Mouse (Mus musculus): ENCODE measurements around the gene Nusap1. TPM values are rescaled to one million over a fixed set of nuclear protein-coding genes. Genes with fewer than 3 reads are reported as not detected.
A peak's percentile ranks its signal among the peaks of the same experiment; 100 is the strongest.
"Not testable (repeated sequence)": the region's sequence is repeated elsewhere in the genome, so short reads cannot be mapped to it uniquely, and the experiment has no call there.

Nusap1 gene
- total RNA-seq, 2 experiments from 2014 or later, result 358 to 409 TPM

DNA sequence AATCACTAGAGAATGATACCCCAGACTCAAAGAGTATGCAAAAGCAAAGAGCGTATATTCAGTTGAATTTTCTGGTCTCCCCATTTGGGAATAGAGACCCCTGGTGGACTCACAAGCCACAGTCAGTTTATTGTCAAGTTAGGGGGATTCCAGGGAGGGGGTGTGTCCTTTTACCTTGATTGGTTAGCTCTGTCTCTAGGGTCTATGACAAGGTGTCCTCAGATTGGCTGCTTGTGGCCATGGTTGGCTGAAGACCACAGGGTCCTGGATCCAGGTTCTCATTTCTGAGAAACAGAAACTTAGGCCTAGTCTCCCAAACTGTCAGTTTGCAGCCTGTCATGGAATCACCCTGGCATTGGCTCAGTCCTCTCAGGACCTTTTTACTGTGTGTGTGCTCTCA is 18.7 kb downstream of the Nusap1 start:
- ATAC-seq (replicated peaks; ENCODE audit: low FRiP score, poor library complexity, severe bottlenecking), result no peak

DNA sequence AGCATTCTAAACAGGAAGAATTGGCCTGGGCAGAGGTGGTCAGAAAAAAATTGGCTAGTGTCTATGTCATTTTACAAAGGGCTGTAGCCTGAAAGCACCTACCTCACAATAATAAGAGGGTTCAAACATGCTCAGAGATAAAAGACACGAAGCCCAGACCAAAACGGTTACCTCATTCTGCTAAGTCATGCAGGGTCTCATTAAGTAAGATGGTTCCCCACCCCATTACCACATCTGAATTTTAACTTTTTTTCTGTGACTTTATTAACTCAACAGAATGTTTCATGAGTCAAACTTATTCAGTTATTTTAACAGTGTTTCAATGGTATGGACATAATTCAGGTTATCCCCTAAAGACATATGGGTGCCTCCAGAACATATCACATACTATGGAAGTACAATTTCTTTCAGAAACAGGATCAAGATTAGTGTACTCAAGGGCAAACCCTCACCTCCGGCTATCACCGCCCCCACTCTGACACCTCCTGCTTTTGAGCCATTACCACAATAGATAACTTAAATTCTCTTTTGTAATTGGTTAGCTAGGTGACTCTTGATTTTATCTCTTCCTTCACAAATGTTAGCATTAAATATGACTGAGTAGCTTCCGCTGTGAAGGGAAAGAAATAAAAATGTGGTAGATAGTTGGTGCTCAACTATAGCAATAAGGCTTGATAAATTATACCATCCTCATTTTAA is 23.3 kb downstream of the Nusap1 start:
- no peak for ATAC-seq (replicated peaks; ENCODE audit: low FRiP score, poor library complexity, severe bottlenecking)

DNA sequence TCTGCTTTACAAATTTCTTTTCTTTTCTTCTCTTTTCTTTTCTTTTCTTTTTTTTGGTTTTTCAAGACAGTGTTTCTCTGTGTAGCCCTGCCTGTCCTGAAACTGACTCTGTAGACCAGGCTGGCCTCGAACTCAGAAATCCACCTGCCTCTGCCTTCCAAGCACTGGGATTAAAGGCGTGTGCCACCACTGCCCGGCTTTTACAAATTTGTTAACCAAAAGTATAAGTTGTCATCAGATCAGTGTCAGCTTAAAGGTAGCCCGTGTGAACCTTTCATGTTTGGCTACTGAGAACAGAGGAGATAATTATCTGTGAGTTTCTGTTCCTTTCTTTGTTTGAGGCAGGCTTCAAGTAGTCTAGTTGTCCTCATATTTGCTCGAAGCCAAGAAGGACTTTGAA is 26.2 kb downstream of the Nusap1 start:
- no peak for ATAC-seq (replicated peaks; ENCODE audit: low FRiP score, poor library complexity, severe bottlenecking)

- peak; percentile 96 for ATAC-seq (replicated peaks; ENCODE audit: low FRiP score, poor library complexity, severe bottlenecking)
Measured at GRCm38 (mm10) chr2:119662220-119663182, 44.4 kb downstream of the Nusap1 start, which contains the start of gene Ndufaf1. Gene Ndufaf1, minus strand, starts transcription at chr2:119662827.

DNA sequence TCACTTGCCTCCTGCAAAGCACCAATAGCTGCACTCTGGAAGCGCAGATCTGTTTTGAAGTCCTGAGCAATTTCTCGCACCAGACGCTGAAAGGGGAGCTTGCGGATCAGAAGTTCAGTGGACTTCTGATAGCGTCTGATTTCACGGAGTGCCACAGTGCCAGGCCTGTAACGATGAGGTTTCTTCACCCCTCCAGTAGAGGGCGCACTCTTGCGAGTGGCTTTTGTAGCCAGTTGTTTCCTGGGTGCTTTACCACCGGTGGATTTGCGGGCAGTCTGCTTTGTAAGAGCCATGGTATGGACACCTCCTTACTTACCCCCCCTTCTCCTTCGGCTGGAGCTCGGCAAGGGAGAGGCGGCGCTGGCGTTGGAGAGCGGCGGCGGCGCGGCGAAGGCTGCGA is 47.6 kb downstream of the Nusap1 start:
- ATAC-seq (replicated peaks; ENCODE audit: low FRiP score, poor library complexity, severe bottlenecking), result not testable (repeated sequence)

DNA sequence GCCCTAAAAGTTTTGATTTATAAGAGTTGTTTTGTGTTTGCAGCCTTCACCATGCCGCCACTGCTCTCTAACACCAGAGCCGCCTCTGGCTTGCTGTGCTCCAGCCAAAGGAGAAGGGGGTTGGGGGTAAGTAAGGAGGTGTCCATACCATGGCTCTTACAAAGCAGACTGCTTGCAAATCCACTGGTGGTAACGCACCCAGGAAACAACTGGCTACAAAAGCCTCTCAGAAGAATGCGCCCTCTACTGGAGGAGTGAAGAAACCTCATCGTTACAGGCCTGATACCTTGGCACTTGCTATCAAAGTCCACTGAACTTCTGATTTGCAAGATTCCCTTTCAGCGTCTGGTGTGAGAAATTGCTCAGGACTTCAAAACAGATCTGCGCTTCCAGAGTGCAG is 50.9 kb downstream of the Nusap1 start:
- ATAC-seq (replicated peaks; ENCODE audit: low FRiP score, poor library complexity, severe bottlenecking), result peak; percentile 67

DNA sequence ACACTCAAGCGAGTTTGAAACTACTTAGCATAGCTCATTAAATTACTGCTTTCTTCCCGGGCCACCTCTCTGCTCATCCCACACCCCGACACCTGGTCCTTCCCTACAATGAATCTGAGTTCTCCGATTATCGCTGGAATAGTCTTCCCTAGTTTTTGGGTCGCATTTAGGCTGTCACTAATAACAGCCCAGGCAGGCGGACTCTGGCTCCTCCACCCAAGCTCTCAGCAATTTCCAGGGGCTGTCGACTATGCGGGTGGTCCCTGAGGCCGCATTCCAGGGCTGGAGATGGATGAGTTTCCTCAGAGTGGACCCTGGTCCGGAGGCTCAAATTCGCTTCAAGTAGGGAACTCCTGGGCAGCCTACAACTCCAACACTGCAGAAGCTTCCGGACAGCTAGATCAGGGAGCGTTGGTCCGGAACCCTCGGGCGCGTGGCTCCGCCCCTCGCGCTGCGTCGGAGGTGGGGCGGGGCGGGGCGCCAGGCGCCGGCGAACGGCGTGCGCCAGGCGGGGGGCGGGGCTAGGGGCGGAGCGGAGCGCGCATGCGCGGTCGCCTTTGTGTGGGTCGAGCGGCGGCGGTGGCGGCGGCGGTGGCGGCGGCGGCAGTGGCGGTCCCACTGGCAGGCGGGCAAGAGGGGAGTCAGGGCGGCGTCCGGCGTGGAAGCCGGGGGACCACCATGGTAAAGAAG is 56.6 kb downstream of the Nusap1 start, which contains the start of gene Rtf1:
Rtf1 (plus strand) TSS at position 544 of the 690 bp plus-strand sequence.
- ATAC-seq (replicated peaks; ENCODE audit: low FRiP score, poor library complexity, severe bottlenecking), result peak; percentile 94

- peak; percentile 58 for ATAC-seq (replicated peaks; ENCODE audit: low FRiP score, poor library complexity, severe bottlenecking)
Measured at GRCm38 (mm10) chr2:119675215-119675784, 57.2 kb downstream of the Nusap1 start.

GRCm38 (mm10) chr2:119675831-119676230 is 57.7 kb downstream of the Nusap1 start:
- 0 out of 2 replicates have a peak, but pooled peaks have one; percentile 4 for ATAC-seq (replicated peaks; ENCODE audit: low FRiP score, poor library complexity, severe bottlenecking)

- no peak for ATAC-seq (replicated peaks; ENCODE audit: low FRiP score, poor library complexity, severe bottlenecking)
Measured at GRCm38 (mm10) chr2:119683706-119684105, 65.6 kb downstream of the Nusap1 start.

DNA sequence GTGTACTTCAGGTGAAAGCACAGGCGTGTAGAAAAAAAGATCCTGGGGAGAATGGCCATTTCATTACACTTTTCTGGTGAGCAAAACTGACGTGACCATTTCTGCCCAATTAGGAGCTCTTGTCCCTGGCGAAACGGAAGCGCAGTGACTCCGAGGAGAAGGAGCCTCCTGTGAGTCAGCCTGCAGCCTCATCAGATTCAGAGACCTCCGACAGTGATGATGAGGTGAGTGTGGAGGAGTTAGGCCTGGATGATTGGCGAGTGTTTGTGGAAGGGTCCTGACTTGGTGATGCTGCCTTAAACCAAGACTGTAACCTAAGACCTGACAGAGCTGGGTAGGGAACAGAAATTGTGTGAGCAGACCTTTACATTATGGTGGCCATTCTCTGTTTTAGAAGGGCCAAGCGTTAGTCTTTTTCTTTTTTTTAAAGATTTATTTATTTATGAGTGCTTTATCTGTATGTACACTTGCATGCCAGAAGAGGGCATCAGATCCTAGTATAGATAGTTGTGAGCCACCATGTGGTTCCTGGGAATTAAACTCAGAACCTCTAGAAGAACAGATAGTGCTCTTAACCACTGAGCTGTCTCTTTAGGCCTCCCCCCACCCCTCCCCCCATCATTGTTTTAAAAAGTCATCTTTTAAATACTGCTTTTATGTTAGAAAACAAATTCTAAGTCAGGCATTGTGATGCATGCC is 74.1 kb downstream of the Nusap1 start:
- no peak for ATAC-seq (replicated peaks; ENCODE audit: low FRiP score, poor library complexity, severe bottlenecking)

- no peak for ATAC-seq (replicated peaks; ENCODE audit: low FRiP score, poor library complexity, severe bottlenecking)
Measured at GRCm38 (mm10) chr2:119694826-119695225, 76.7 kb downstream of the Nusap1 start.

- ATAC-seq (replicated peaks; ENCODE audit: low FRiP score, poor library complexity, severe bottlenecking), result no peak
Measured at GRCm38 (mm10) chr2:119696111-119696510, 78.0 kb downstream of the Nusap1 start.

DNA sequence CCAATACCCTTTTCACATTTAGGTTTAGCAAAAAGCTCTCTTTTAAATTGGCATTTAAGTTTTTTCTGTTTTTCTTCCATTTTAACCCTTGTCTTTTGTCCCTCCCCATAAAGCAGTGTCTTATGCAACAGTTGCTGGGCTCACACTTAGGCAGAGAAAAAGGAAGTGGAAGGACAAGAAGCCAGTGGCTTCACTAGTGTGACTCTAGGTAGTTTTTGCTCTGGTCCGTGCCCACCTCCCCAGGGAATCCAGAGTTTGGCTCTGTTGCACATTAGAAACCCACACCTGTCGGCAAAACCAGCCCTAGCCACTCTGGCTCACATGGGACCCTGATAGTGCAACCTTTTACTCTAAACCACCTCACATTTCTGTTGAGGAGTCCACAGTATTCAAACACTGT is 80.4 kb downstream of the Nusap1 start:
- no peak for ATAC-seq (replicated peaks; ENCODE audit: low FRiP score, poor library complexity, severe bottlenecking)

DNA sequence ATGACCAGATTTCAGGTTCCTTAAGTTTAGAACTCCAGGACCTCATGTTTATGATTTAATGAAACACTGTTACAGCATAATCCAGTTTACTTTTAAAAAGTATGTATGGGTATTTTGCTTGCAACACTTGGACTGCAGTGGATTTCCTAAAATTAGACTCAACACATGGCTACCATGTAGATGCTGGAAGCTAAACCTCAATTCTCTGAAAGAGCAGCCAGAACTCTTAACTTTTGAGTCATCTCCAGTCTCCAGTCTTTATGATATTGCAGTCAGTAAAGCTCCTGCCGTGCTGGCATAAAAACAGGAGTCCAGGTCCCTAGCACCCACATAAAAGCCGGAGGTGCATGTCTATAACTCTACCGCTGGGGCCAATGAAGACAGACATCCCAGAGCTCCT is 81.9 kb downstream of the Nusap1 start:
- ATAC-seq (replicated peaks; ENCODE audit: low FRiP score, poor library complexity, severe bottlenecking), result no peak

All from erythroid progenitor cell, adult 5-6 weeks (primary cell).